Mouse (Mus musculus) hindbrain, embryonic 10.5 days (tissue): Measurements from ENCODE around the gene Igf1r. TPM values are rescaled to one million over a fixed set of nuclear protein-coding genes. Genes with fewer than 3 reads are reported as not detected.

Source experiments
- DNase-seq: peaks from one replicate; pipeline ENCODE4 v3.0.0-alpha.2; 2017; ENCODE audit warnings: low spot score
- H3K27ac ChIP-seq: fragments of 300-500 bp; sonication (generic); 2 replicates; pipeline ENCODE4 v1.5.1; 2016; ENCODE audit warnings: mild to moderate bottlenecking, moderate library complexity
- H3K27me3 ChIP-seq: fragments of 300-500 bp; sonication (generic); 2 replicates; pipeline ENCODE4 v1.6.1; 2016; ENCODE audit warnings: mild to moderate bottlenecking; ENCODE audit not compliant: poor library complexity, insufficient read depth, severe bottlenecking
- H3K36me3 ChIP-seq: fragments of 300-500 bp; sonication (generic); 2 replicates; pipeline ENCODE4 v1.6.1; 2016; ENCODE audit warnings: mild to moderate bottlenecking, moderate library complexity
- H3K4me1 ChIP-seq: fragments of 300-500 bp; sonication (generic); replicated peaks from 2 replicates; pipeline ENCODE4 v1.6.1; 2016; ENCODE audit warnings: mild to moderate bottlenecking
- H3K4me3 ChIP-seq: fragments of 300-500 bp; sonication (generic); 2 replicates; pipeline ENCODE4 v1.5.1; 2016; ENCODE audit warnings: mild to moderate bottlenecking, moderate library complexity
- H3K9me3 ChIP-seq: fragments of 300-500 bp; sonication (generic); 2 replicates; pipeline ENCODE4 v1.6.1; 2016; ENCODE audit warnings: mild to moderate bottlenecking, moderate library complexity
- WGBS: fragments of 180-500 bp; shearing (Covaris S2); methylation state at CpG from one replicate; pipeline ENCODE4 v1.1.7; 2016; 5-methylcytosine and 5-hydroxymethylcytosine counted together
- polyA plus RNA-seq: library from polyadenylated mRNA; unstranded; fragments of >200 nt; fragmentation: Nextera tagmentation; extraction: Ambion mirVana; gene quantifications from 2 replicates; pipeline ENCODE4 v1.2.1, GENCODE M21; 2016

Igf1r gene
- polyA plus RNA-seq, 1 experiment from 2014 or later, result 24.9 TPM

GRCm38 (mm10) chr7:68098098-68098497 is 145.5 kb downstream of the Igf1r start:
- H3K4me3 ChIP-seq, result no peak overlapping the region
- H3K9me3 ChIP-seq, result no peaks in the 10 kb centered on the region
- no peak overlapping the region for H3K27ac ChIP-seq
- DNase-seq, result no peak
- no peaks in the 10 kb centered on the region for H3K27me3 ChIP-seq
- H3K36me3 ChIP-seq, result peaks cover 14% of the 10 kb centered on the region
- peaks cover 27% of the 10 kb centered on the region for H3K4me1 ChIP-seq
- whole genome bisulfite sequencing, result 94% methylated on average over 6 of the region's 6 CpGs

- Histone ChIP-seq H3K4me1 (peaks cover 31% of the 10 kb centered on the region), H3K36me3 (no peaks in the 10 kb centered on the region; the same call in 1 of the 2 replicates)
- WGBS, result 80% methylated on average over 10 of the region's 10 CpGs
Measured at GRCm38 (mm10) chr7:68100388-68100787, 147.8 kb downstream of the Igf1r start.

GRCm38 (mm10) chr7:68102456-68103177 is 150.0 kb downstream of the Igf1r start:
- WGBS, result 80% methylated on average over 15 of the region's 15 CpGs
- Histone ChIP-seq H3K27me3 (no peaks in the 10 kb centered on the region), H3K4me3 (no peak overlapping the region), H3K27ac (no peak overlapping the region), H3K36me3 (no peaks in the 10 kb centered on the region), H3K9me3 (no peaks in the 10 kb centered on the region), H3K4me1 (peaks cover 20% of the 10 kb centered on the region)
- no peak for DNase-seq

More at GRCm38 (mm10) chr7:68100388-68100787, 147.8 kb downstream of the Igf1r start:
- H3K9me3 ChIP-seq, result no peaks in the 10 kb centered on the region
- H3K27ac ChIP-seq, result no peak overlapping the region
- H3K27me3 ChIP-seq, result no peaks in the 10 kb centered on the region
- no peak for DNase-seq
- no peak overlapping the region for H3K4me3 ChIP-seq

- H3K36me3 ChIP-seq, result no peaks in the 10 kb centered on the region
- no peak for DNase-seq
- H3K9me3 ChIP-seq, result no peaks in the 10 kb centered on the region
- H3K4me1 ChIP-seq, result peaks cover 20% of the 10 kb centered on the region
- H3K27ac ChIP-seq, result no peak overlapping the region
- H3K27me3 ChIP-seq, result no peaks in the 10 kb centered on the region
- 43% methylated on average over 2 of the region's 2 CpGs for WGBS
- H3K4me3 ChIP-seq, result no peak overlapping the region
Measured at GRCm38 (mm10) chr7:68103178-68103530, 150.5 kb downstream of the Igf1r start.

GRCm38 (mm10) chr7:68111532-68111931 is 158.9 kb downstream of the Igf1r start:
- Histone ChIP-seq H3K4me3 (no peak overlapping the region), H3K4me1 (peaks cover 24% of the 10 kb centered on the region), H3K36me3 (peaks cover 2% of the 10 kb centered on the region; the same call in 1 of the 2 replicates), H3K27me3 (no peaks in the 10 kb centered on the region), H3K27ac (no peak overlapping the region), H3K9me3 (no peaks in the 10 kb centered on the region)
- DNase-seq, result no peak
- WGBS, result 90% methylated on average over 4 of the region's 4 CpGs

- H3K36me3 ChIP-seq, result peaks cover 9% of the 10 kb centered on the region; the same call in 1 of the 2 replicates
- WGBS, result 86% methylated on average over 8 of the region's 8 CpGs
- H3K9me3 ChIP-seq, result no peaks in the 10 kb centered on the region
- peaks cover 32% of the 10 kb centered on the region for H3K4me1 ChIP-seq
- no peak overlapping the region for H3K4me3 ChIP-seq
- H3K27ac ChIP-seq, result no peak overlapping the region
- H3K27me3 ChIP-seq, result no peaks in the 10 kb centered on the region
- DNase-seq, result no peak
Measured at GRCm38 (mm10) chr7:68112582-68112981, 160.0 kb downstream of the Igf1r start.

GRCm38 (mm10) chr7:68114364-68114763 is 161.7 kb downstream of the Igf1r start:
- peaks cover 47% of the 10 kb centered on the region for H3K4me1 ChIP-seq
- H3K36me3 ChIP-seq, result peaks cover 9% of the 10 kb centered on the region; the same call in 1 of the 2 replicates
- H3K27ac ChIP-seq, result no peak overlapping the region
- H3K9me3 ChIP-seq, result no peaks in the 10 kb centered on the region
- H3K4me3 ChIP-seq, result no peak overlapping the region
- 56% methylated on average over 5 of the region's 5 CpGs for WGBS
- no peak for DNase-seq
- no peaks in the 10 kb centered on the region for H3K27me3 ChIP-seq

- no peak for DNase-seq
- Histone ChIP-seq H3K4me3 (no peak overlapping the region), H3K27ac (no peak overlapping the region), H3K9me3 (no peaks in the 10 kb centered on the region), H3K27me3 (no peaks in the 10 kb centered on the region), H3K4me1 (peaks cover 50% of the 10 kb centered on the region), H3K36me3 (peaks cover 9% of the 10 kb centered on the region; the same call in 1 of the 2 replicates)
- 66% methylated on average over 21 of the region's 21 CpGs for WGBS
Measured at GRCm38 (mm10) chr7:68114983-68115715, 162.5 kb downstream of the Igf1r start.

GRCm38 (mm10) chr7:68117567-68117966 is 164.9 kb downstream of the Igf1r start:
- H3K36me3 ChIP-seq, result peaks cover 9% of the 10 kb centered on the region; the same call in 1 of the 2 replicates
- 64% methylated on average over 5 of the region's 5 CpGs for WGBS
- DNase-seq, result no peak
- H3K9me3 ChIP-seq, result no peaks in the 10 kb centered on the region
- H3K27me3 ChIP-seq, result no peaks in the 10 kb centered on the region
- peaks cover 55% of the 10 kb centered on the region for H3K4me1 ChIP-seq
- 0 out of 2 replicates have a peak overlapping the region, but pooled peaks have one; percentile 13 for H3K27ac ChIP-seq
- no peak overlapping the region for H3K4me3 ChIP-seq

GRCm38 (mm10) chr7:68117981-68118380 is 165.4 kb downstream of the Igf1r start:
- H3K36me3 ChIP-seq, result peaks cover 9% of the 10 kb centered on the region; the same call in 1 of the 2 replicates
- no peak for DNase-seq
- peaks cover 55% of the 10 kb centered on the region for H3K4me1 ChIP-seq
- H3K4me3 ChIP-seq, result no peak overlapping the region
- no peaks in the 10 kb centered on the region for H3K27me3 ChIP-seq
- peak overlapping the region; percentile 56; the same call in 1 of the 2 replicates for H3K27ac ChIP-seq
- no peaks in the 10 kb centered on the region for H3K9me3 ChIP-seq
- WGBS, result 47% methylated on average over 2 of the region's 2 CpGs

- H3K27ac ChIP-seq, result peak overlapping the region; percentile 57; the same call in 1 of the 2 replicates
- DNase-seq, result no peak
Measured at GRCm38 (mm10) chr7:68119605-68120004, 167.0 kb downstream of the Igf1r start.

GRCm38 (mm10) chr7:68122418-68122817 is 169.8 kb downstream of the Igf1r start:
- Histone ChIP-seq H3K27ac (no peak overlapping the region), H3K9me3 (no peaks in the 10 kb centered on the region), H3K27me3 (no peaks in the 10 kb centered on the region), H3K4me3 (no peak overlapping the region), H3K4me1 (peaks cover 28% of the 10 kb centered on the region), H3K36me3 (no peaks in the 10 kb centered on the region)
- 55% methylated on average over 3 of the region's 3 CpGs for WGBS
- DNase-seq, result no peak

More at GRCm38 (mm10) chr7:68119605-68120004, 167.0 kb downstream of the Igf1r start:
- Histone ChIP-seq H3K27me3 (no peaks in the 10 kb centered on the region), H3K36me3 (peaks cover 9% of the 10 kb centered on the region; the same call in 1 of the 2 replicates), H3K4me3 (no peak overlapping the region), H3K9me3 (no peaks in the 10 kb centered on the region), H3K4me1 (peaks cover 43% of the 10 kb centered on the region)
- WGBS, result 55% methylated on average over 5 of the region's 5 CpGs

GRCm38 (mm10) chr7:68125347-68125746 is 172.7 kb downstream of the Igf1r start:
- Histone ChIP-seq H3K4me1 (peaks cover 32% of the 10 kb centered on the region), H3K27ac (no peak overlapping the region), H3K36me3 (no peaks in the 10 kb centered on the region), H3K9me3 (no peaks in the 10 kb centered on the region), H3K27me3 (no peaks in the 10 kb centered on the region), H3K4me3 (no peak overlapping the region)
- no peak for DNase-seq
- WGBS, result 89% methylated on average over 2 of the region's 2 CpGs
